Mouse (Mus musculus): ENCODE data around the gene Ggt7.
"Not testable (repeated sequence)": the region's sequence is repeated elsewhere in the genome, so short reads cannot be mapped to it uniquely, and the experiment has no call there.

Gene Ggt7

DNA sequence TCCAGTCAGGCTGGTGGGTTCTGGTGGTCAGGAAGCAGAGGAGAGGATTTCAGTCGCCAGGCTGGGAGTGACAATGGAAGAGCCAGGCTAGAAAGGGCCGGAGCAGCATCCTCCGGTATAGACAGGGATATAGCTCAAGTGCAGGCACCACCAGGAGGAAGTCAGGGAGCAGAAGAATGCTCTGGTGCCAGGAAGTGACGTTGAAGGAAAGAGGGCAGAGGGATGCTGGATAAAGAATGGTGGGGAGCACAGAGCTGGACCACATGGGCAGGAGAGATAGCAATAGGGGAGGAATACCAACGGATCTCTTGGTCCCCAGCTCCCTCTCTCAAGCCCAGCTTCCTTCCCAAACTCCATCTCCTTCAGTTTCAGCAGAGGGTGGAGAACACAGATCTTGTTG lies 4.5 kb downstream of the Ggt7 start:
- in situ Hi-C loops (cut with MboI; ENCODE audit: low sequenced_read_pairs): loop anchor here (5.0 to 10.0 kb wide), 2 partner anchors 109 to 251 kb away; no protein-coding TSS in a partner anchor

DNA sequence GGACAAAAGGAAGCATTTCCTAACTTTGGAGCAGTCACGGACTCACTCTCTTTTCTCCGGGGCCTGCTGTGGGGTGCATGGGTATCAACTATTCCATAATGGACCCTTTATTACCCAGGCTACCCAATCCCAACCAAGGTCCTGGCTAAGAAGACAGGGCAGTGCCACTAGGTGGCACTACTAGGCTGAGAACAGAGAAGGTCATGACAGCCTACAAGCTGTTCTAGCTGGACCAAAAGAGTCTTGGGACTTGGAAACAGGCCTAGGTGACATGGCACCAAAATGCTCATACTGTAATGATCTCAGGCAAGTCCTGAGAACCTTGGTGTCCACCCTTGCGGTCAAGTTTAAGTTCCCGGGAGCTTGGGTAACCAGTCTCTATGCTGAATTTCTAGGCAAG lies 5.6 kb downstream of the Ggt7 start:
- in situ Hi-C loops (cut with MboI; ENCODE audit: low sequenced_read_pairs): loop anchor here (5.0 to 10.0 kb wide), 2 partner anchors 110 to 252 kb away; no protein-coding TSS in a partner anchor

DNA sequence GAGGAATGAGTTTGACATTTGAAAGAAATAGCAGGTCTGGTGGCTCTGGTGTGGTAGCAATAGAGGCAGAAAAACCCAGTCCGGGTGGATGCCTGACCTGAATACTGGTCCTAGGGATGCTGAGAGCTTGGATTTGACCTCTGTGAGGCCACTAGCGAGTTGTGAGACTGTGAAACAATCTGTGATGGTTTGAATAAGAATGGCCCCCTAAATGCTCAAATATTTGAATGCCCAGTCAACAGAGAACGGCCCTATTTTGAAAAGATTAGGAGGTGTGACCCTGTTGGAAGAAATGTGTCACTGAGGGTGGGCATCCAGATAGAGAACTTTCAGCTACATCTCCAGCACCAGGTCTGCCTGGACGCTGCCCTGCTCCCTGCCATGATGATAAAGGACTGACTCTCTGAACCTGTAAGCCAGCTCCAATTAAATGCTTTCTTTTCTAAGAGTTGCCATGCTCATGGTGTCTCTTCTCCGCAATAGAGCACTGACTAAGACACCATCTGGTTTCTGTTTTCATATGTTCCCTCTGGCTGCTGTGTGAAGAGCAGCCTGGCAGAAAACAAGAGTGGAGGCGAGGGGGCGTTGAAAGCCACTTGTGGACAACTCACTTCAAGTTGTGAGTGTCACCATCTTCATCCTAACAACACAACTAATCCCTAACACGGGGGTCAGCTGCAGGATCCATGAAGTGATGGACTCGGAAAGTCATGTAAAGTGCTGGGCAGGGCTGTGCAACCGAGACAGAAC lies 10.1 kb downstream of the Ggt7 start:
- in situ Hi-C loops (cut with MboI; ENCODE audit: low sequenced_read_pairs): no loop called here

DNA sequence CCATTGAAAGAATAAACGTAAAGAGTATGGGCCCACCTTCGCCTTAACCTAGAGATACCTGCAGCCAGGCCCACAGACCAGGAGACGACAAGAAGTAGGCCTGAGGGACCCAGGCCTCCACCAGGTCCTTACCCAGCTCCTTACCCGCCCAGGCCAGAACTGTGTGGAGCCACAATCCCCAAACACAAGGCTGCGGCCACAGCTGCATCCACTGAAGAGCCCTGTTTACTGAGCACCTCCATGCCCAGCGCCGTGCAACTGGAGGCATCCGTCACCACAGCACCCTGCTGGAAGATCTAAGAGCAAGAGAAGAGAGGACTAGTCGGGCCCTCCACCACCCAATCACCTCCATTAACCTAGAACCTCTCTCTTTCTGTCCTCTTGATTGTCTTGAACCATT lies 12.2 kb downstream of the Ggt7 start:
- in situ Hi-C loops (cut with MboI; ENCODE audit: low sequenced_read_pairs): no loop called here

DNA sequence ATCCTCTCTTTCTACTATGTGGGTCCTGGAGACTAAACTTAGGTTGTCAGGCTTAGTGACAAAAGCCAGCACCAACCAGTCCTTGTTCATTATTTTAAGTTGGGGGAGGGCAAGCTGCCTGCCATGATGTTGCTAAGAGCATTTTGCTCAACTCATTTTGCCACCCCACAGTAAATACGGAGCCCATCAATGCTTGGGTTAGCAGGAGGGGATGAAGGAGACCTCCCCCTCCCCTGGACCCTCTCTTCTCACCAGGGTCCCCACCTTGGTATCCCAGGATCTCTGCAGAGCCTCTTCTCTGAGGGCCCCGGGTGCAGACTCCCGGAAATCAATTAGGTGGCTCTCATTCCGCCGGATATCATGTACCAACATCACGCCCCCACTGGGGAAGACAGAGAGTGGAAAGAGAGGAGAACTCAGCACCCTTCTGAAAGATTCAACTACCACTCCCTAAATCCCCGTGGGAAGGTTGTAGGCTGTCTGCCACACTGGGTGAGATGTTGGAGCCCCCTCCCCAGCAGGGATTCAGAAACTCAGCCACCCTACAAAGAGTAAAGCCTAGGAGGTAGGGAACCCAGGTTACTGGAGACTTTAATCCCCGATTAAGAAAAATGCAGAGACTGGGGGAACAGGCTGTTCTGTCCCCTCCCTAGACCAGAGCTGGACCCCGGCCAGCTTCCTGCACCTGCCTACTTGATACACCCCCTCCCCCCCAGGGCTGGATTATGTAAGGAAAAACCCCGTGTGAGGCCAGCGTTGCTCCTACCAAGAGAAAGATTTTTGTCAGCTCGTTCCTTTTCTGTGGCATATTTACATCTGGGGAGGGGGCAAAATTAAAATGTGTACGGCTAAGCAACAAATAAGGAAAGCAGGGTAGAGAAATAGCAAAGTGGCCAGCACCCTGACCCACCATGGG lies 13.3 kb downstream of the Ggt7 start:
- in situ Hi-C loops (cut with MboI; ENCODE audit: low sequenced_read_pairs): no loop called here

DNA sequence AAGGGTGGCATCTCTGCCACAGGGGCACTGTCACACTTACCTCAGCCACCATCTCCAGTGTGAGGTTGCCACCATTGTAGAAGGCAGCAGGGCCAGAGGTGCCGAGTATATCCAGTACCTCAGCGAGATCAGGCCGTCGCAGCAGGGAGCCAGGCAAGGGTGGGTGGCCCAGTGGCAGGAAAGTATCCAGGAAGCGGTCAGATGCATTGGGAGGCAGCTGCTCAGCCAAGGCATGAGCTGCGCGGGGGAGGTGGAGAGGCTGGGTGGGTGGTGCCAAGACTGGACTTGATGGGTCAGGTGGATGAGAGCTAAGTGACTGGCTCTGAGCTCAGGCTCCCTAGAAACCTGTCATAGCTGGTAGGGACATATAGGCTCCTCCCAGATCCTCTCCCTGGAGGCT lies 15.4 kb downstream of the Ggt7 start:
- in situ Hi-C loops (cut with MboI; ENCODE audit: low sequenced_read_pairs): no loop called here

DNA sequence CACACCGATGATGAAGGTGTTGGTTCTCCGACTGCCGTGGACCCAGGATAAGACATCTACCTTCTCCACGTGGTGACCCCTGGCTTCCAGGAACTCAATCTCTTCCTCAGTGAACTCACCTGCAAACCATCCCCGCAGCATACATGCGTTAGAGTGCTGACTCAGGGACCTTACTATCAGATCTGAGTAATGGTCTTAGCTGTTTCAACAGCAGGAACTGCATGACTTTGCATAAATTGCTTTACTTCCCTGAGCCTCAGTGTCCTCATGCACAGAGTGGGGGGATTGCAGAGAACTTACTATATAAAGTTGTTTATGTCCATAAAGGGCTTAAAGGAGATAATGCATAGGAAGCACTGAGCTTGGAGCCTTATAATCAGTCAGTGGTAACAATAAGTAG lies 27.0 kb downstream of the Ggt7 start:
- in situ Hi-C loops (cut with MboI; ENCODE audit: low sequenced_read_pairs): no loop called here

DNA sequence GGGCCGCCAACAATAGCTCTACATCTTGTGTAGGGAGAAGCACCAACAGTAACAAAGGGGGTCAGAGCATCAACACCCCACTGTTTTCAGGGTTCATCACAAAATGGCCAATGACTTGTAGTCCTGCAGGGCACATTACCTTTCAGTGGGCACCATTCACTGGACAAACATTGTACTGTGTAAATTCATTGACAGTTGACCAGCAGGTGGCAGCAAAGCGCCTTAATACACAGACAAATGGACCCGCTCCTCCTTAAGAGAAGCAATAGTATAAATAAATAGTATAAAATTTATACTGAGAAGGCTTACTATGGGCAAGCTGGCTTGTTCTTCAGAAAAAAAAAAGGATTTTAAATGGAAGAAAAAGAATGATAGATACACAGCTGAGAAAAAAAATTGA lies 36.0 kb downstream of the Ggt7 start:
- in situ Hi-C loops (cut with MboI; ENCODE audit: low sequenced_read_pairs): no loop called here

DNA sequence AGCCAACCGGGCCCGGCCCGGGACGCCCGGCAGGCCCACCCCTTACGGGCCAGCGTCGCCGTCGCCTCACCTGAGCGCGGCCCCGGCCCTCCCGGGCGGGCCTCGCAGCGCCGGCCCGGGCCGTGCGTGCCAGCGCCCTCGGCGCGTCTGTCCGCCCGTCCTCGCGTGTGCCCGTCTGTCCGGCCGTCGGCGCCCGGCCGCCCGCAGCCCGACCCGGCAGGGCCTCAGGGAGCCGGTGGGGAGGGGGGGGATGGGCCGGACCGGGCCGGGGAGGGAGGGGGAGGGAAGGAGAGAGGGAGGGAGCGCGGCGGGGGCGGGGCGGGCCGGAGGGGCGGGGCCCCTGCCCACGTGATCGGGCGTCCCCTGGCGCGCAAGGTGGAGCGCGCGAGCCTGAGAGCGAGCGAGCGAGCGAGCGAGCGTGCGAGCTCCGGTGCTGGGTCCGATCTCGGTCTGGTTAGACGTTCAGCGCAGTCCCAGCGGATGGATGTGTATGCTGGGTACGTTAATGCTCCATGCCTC lies 44.4 kb downstream of the Ggt7 start, which contains the start of gene Ncoa6:
TSS of gene Ncoa6 (minus strand) at position 325 of the 519 bp plus-strand sequence.
- in situ Hi-C loops (cut with MboI; ENCODE audit: low sequenced_read_pairs): no loop called here

DNA sequence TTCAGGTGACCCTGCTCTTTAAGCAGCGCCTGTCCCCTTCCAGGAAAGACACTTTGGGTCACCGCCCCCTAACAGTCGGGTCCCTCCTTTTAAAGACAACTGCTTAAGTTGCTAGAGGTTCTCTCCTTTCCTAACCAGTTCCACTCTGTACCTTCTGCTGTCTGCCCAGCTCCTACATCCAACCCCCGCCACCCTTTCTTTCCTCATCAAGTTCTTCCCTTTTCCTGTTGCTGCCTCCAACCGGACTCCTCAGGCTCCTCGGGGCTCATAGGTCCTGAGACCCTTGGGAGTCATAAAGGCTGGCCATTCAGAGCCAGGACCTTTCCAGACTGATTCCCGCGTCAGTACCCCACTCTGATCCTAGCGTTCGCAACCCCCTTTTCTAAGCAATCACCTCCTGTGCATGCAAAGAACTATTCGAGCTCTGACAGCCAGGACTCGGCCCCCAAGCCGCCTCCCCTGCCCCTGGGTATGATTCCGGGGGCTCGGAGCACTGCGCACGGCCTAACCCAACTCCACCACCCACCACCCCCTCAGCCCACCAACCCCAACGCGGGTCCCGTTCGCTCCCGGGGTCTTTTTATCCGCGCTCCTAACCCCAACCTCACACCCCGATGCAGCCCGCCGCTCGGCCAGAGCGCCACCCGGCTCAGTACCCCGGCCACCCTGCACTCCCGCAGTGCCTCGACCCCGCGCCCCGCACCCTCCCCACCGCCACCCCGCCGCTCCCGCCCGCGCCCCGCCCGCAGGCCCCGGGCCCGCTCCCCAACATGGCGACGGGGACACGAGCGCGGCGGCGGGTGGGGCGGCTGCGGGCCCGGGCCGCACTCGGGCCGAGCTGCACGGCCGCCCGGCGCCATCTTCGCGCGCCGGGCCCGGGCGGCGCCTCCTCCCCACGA lies 45.1 kb downstream of the Ggt7 start:
- in situ Hi-C loops (cut with MboI; ENCODE audit: low sequenced_read_pairs): no loop called here

DNA sequence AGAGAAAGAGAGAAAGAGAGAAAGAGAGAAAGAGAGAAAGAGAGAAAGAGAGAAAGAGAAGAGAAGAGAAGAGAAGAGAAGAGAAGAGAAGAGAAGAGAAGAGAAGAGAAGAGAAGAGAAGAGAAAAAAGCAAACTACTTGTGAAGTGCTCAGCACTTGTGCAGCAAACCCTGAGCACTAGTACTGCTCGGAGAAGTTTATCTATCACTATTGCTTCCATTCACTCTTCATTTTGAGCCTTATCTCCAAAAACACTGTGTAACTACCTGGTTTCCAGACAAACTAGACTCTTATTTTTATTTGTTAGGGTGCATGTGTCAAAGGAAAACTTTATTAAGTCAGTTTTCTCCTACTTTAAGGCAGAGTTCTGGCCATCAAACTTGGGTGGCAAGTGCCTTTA lies 51.2 kb downstream of the Ggt7 start:
- in situ Hi-C loops (cut with MboI; ENCODE audit: low sequenced_read_pairs): no loop called here

DNA sequence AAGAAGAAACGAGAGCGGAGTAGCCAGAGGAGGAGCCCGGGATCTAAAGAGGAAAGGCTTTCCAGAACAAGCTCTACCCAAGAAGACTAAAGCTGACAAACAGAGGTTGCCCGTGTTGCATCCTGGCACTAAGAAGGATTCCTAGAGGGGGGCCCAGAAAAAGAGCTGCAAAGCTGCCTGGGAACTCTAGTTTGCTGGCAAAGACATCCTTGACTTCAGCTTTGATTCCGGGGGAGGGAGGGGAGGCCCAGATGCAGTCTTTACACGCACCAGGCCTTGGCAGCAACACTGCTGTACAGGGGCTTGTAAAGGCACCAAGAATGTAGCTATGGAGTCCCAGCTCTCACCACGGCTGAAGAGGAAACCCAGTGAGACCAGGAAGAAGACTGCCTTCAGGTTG lies 64.4 kb downstream of the Ggt7 start:
- in situ Hi-C loops (cut with MboI; ENCODE audit: low sequenced_read_pairs): no loop called here

DNA sequence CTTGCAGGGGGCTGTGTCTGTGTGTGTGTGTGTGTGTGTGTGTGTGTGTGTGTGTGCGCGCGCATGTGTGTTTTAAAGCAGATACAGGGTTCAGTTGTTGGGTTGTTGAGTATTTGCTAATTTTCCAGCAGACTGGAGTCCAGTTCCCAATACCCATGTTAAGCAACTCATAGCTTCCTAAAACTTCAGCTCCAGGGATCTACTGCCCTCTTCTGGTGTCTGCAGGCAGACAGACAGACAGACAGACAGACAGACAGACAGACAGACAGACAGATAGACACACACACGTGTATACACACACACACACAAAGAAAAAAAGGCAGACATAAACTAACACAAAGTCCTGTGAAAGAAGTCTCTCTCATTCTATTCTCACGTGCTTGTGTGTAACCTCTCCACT lies 66.8 kb downstream of the Ggt7 start:
- in situ Hi-C loops (cut with MboI; ENCODE audit: low sequenced_read_pairs): no loop called here

DNA sequence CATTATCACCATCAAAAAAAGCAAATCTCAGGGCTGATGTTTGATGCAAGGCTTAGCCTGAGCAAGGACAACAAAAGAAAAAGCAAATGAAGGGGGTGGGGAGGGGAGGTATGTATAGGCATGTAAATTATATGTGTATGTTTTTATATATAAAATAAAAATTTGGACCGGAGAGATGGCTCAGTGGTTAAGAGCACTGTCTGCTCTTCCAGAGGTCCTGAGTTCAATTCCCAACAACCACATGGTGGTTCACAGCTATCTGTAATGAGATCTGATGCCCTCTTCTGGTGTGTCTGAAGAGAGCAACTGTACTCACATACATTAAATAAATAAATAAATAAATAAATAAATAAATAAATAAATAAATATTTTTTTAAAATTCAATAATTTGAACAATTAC lies 70.1 kb downstream of the Ggt7 start:
- in situ Hi-C loops (cut with MboI; ENCODE audit: low sequenced_read_pairs): not testable (repeated sequence)

DNA sequence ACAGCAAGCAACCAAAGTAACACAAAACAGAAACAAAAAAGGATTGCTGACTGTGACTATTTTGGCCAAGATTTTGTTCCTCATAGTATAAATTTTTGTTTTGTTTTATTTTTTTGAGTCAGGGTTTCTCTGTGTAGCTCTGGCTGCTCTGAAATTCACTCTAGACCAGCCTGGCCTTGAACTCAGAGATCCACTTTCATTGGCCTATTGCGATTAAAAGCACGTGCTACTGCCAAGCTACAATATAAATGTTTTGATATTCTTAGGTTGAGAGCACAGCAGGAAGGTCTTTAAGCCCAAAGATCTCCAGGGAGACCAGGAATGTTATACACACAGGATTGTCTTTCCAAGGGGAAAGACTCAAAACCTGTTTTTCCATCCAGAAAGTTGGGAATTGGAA lies 74.6 kb downstream of the Ggt7 start:
- in situ Hi-C loops (cut with MboI; ENCODE audit: low sequenced_read_pairs): no loop called here

DNA sequence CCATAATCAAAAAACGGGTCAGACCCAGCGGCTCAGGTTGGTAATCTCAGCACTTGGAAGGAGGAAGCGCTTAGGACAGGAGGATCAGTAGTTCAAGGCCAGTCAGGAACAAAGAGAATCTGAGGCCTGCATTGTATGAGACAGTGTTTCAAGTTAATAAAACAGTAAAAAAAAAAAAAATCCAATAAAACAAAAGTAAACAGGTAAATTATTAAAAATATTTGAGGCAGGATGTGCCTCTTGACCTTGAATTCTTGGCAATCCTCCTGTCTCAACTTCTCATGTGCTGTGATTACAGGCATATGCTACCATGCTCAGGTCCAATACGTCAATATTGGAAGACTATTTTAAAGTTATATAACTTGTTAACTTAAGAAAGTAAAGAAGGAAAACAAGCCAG lies 75.1 kb downstream of the Ggt7 start:
- in situ Hi-C loops (cut with MboI; ENCODE audit: low sequenced_read_pairs): no loop called here
